Mouse (Mus musculus): ENCODE results near the gene Thnsl2.

DNA sequence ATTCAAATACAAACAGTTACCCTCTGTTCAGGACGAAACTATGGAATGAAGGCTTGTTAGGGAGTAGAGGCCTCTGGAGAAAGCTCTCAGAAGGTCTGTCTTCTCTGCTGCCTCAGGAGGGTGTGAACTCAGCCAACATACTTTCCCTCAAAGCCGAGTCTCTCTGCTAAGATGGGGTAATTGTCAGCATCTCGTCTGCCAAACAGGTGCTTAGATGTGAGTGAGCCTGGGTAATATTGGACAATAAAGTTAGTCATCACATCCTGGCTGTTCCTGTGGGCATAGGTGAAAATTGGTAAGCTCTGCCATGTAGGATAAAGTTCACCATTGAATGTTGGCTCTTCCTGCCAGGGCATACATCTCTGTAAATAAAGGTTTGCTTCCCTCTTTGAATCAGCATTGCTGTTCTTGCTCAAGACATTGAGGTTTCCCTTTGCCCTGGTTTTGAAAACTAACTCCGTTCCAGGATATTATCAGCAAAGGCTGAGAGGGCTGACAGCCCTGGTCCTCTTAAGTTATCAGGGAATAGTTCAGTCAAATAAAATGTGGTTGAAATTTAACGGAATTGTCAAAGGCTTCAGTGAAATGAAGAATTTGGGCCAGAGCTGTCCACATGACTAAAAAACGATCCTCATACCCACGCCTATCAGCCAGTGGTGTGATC, 40.8 kb upstream of the Thnsl2 start:
- TF ChIP-seq CTCF (IDR thresholded peaks at IDR 0.05; ENCODE audit: insufficient read depth, low read length) (no peak), POLR2A (IDR thresholded peaks at IDR 0.05; ENCODE audit: borderline replicate concordance, extremely low read depth, low read depth, low read length) (no peak)

All from lung, adult 2 months (tissue).